Comparison of ENCODE assay signal across 8 mouse cellular contexts in the genomic region with DNA sequence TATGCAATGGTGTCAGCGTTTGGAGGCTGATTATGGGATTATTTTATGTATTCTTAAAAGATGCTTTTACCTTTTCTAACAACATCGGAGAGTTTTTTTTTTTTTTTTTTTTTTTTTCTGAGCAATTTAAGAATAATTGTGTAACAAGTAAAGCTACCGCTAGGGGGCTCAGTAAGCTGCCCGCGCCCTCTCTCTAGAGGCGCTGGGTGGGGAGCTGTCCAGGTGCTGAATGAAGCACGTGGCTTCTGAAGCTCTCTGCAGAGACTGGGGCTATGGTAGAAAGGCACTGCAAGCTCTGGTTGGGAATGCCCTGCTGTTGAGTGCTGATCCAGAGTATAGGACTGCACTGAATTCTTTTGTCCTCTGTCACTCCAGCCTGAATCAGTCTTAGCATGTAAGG. TPM values are rescaled to one million over a fixed set of nuclear protein-coding genes. Genes with fewer than 3 reads are reported as not detected.
A peak's percentile ranks its signal among the peaks of the same experiment; 100 is the strongest.
DNase-seq lines count a peak whose midpoint lies in the region; ATAC-seq and TF ChIP-seq lines count a peak whose summit lies in the region.

No protein-coding gene starts in this region.

- no peak overlapping the region for H3K4me3 ChIP-seq in kidney, embryonic 15.5 days (replicated peaks)
- H3K4me3 ChIP-seq in liver, postnatal 0 days (ENCODE audit: low read depth, low read length) = no peak overlapping the region

- ATAC-seq in kidney, embryonic 15.5 days (replicated peaks; ENCODE audit: low FRiP score) = peak; percentile 85; the same call in 1 of the 2 replicates
- ATAC-seq in liver, postnatal 0 days = peak; percentile 56; the same call in 1 of the 2 replicates

- no peak overlapping the region for H3K4me2 ChIP-seq in kidney, embryonic 15.5 days
- H3K4me2 ChIP-seq in liver, postnatal 0 days (ENCODE audit: low read depth, low read length) = no peak overlapping the region

- no peak for TF ChIP-seq EP300 in liver, postnatal 0 days (IDR thresholded peaks at IDR 0.05; ENCODE audit: low read depth)

- H3K27me3 ChIP-seq in kidney, embryonic 15.5 days = no peaks in the 10 kb centered on the region
- H3K27me3 ChIP-seq in liver, postnatal 0 days (ENCODE audit: insufficient read depth, low read length) = no peaks in the 10 kb centered on the region

- no peaks in the 10 kb centered on the region for H3K36me3 ChIP-seq in kidney, embryonic 15.5 days
- H3K36me3 ChIP-seq in liver, postnatal 0 days (replicated peaks; ENCODE audit: insufficient read depth, low read length) = no peaks in the 10 kb centered on the region

- no peak overlapping the region for H3K9ac ChIP-seq in kidney, embryonic 15.5 days
- H3K9ac ChIP-seq in liver, postnatal 0 days (replicated peaks) = no peak overlapping the region

- TF ChIP-seq CTCF in liver, postnatal 0 days (IDR thresholded peaks at IDR 0.05; ENCODE audit: low read depth) = peak; percentile 74

- H3K9me3 ChIP-seq in kidney, embryonic 15.5 days (replicated peaks) = no peaks in the 10 kb centered on the region
- H3K9me3 ChIP-seq in liver, postnatal 0 days (ENCODE audit: low read length) = no peaks in the 10 kb centered on the region

- DNase-seq in A20 (ENCODE audit: low read depth, low spot score) = peak; percentile 81
- DNase-seq in WW6 (ENCODE audit: low read depth, low spot score) = peak; percentile 61
- DNase-seq in cerebellum, postnatal 36 days = peak; percentile 56 to 58
- peak; percentile 2 for DNase-seq in gonadal fat pad, adult 2 months (ENCODE audit: low read depth)
- peak; percentile 83 for DNase-seq in liver, postnatal 0 days
- peak; percentile 95 for DNase-seq in retina, embryonic 14.5 days (ENCODE audit: low spot score)
- DNase-seq in thymus, postnatal 4 days = peak; percentile 93

- H3K27ac ChIP-seq in kidney, embryonic 15.5 days = no peak overlapping the region
- H3K27ac ChIP-seq in liver, postnatal 0 days (ENCODE audit: low read depth) = no peak overlapping the region

- 4% methylated on average over 7 of the region's 7 CpGs for WGBS in kidney, embryonic 15.5 days
- WGBS in liver, postnatal 0 days (ENCODE audit: insufficient replicate concordance) = 4% methylated on average over 7 of the region's 7 CpGs

- H3K4me1 ChIP-seq in kidney, embryonic 15.5 days = no peaks in the 10 kb centered on the region
- no peaks in the 10 kb centered on the region for H3K4me1 ChIP-seq in liver, postnatal 0 days (ENCODE audit: insufficient read depth)

RNA-seq across cellular contexts. Expression of a gene that starts 26.0 kb away (rescaled TPM):
- 3.1 and 5.1 TPM in 2 replicates for polyA plus RNA-seq in gonadal fat pad, adult 2 months (2012; rRNA removed)
- polyA plus RNA-seq in kidney, embryonic 15.5 days (2015; fragmentation: Nextera tagmentation; extraction: Ambion mirVana) = 6.9 and 7.0 TPM in 2 replicates
- 1.5 and 1.9 TPM in 2 replicates for polyA plus RNA-seq in liver, postnatal 0 days (2015; fragmentation: Nextera tagmentation; extraction: Ambion mirVana)

Comparison
In these comparisons a context has a peak if more than half of its experiments do, and no peak if none do; other contexts are left out.
1. DNase-seq: peak in every context shown above with its lines; median percentile 95 in retina, embryonic 14.5 days; 93 in thymus, postnatal 4 days; 83 in liver, postnatal 0 days; 81 in A20; 61 in WW6; 57 in cerebellum, postnatal 36 days; 2 in gonadal fat pad, adult 2 months.